Mouse (Mus musculus) frontal cortex, adult (tissue): ENCODE results near the gene Olfr224.
A peak's percentile ranks its signal among the peaks of the same experiment; 100 is the strongest.
"Not testable (repeated sequence)": the region's sequence is repeated elsewhere in the genome, so short reads cannot be mapped to it uniquely, and the experiment has no call there.

Experiments
- ATAC-seq: cut with Nextera tagmentation; 2 replicates; pipeline ENCODE4 v1.9.2; 2017; ENCODE audit warnings: mild to moderate bottlenecking, moderate library complexity, mixed read lengths; ENCODE audit not compliant: low TSS enrichment

Olfr224 gene

DNA sequence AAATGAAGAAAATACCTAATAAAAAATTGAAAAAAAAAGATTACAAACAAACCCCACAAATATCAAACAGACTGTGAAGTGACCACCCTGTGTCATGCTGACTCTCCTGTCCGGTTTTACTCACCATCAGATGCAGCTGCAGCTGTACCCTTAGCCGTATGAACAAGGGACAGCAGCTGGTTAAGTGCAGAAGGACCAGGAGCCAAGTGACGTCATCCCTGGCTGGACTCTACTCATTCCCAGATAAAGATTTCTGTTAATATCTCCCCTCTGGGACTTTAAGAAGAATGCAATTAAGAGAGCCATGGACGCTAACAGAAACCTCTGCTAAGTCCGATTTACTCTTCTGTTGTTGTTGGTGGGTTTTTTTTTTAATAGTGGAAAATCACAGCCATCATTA lies at the start of gene Olfr224:
Gene Olfr224, minus strand, starts transcription at position 149 of the 400 bp plus-strand sequence.
- ATAC-seq, result no peak

DNA sequence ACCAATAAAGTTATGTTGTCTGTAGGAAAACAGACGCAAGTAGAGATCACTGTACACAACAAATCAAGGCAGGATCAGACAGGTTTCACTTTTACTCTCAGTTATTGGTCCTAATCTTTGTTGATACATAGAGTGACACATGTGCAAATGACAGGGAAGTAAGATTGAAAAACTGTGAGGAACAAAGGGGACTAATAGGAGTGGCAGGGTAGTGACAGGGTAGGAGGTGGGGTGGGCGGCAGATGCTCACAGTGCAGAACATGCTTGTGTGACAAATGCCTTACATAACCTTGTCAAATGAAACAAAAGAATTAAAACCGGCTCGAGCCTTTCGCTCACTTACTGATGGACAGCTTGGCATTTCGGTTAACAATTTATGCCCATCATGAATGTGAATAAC lies 48.4 kb upstream of the Olfr224 start:
- ATAC-seq, result peak; percentile 13; the same call in 1 of the 2 replicates

DNA sequence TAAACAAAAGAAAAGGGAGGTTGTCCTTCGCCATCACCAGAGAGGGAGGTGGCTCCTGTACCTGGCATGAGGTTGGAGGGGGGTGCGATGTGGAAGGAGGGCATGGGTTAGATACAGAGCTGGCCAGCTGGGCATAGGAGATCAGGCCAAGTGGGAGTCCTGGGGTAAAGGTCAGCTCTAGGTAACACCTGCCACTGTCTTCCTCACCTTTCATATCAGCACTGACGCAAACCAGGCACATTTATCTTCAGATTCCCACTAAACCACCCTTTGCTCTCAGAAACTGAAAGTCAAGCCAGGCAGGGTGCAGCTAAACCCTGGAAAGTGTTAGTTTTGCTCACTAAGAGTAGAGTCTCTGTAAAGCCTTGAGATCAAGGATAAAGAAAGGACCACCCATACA lies 48.0 kb upstream of the Olfr224 start:
- no peak for ATAC-seq

DNA sequence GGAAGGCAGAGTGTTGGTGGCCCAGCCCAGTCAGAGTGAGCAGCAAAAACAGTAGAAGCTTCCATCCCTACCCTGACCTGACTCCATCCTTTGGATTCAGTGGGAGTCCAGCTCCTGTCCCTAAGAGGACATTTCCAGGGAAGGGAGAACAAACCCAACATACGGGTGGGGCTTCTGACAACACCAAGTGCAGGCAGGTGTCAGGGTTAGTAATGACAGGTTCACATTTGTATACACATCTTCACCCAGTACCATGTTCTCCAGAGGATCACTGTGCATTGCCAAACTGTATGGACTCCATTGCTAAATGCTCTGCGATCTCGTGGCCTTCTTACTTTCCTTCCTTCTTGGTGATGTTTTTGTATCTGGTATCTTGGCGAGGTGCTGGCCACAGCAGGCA lies 45.6 kb upstream of the Olfr224 start, which contains the start of gene 2210407C18Rik:
Gene 2210407C18Rik, minus strand, starts transcription at position 101 of the 400 bp plus-strand sequence.
- no peak for ATAC-seq

DNA sequence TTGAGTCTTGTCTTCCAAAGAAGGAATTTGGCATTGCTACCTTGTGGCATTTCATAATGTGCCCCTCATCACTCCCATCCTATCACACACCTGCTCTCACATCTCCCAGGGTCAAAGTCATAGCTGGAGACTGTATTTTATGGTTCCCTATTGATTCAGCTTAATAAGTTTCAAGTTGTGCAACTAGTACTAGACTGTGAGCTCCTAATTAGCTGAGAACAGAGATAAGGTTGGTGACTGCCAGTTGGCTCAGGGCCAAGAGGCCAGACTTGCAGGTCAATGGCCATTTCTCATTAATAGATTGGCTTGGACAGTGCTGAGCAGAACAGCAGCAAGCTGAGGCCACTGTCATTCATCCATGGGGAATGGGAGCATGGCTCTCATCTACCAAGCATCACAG lies 44.2 kb upstream of the Olfr224 start:
- ATAC-seq, result no peak

DNA sequence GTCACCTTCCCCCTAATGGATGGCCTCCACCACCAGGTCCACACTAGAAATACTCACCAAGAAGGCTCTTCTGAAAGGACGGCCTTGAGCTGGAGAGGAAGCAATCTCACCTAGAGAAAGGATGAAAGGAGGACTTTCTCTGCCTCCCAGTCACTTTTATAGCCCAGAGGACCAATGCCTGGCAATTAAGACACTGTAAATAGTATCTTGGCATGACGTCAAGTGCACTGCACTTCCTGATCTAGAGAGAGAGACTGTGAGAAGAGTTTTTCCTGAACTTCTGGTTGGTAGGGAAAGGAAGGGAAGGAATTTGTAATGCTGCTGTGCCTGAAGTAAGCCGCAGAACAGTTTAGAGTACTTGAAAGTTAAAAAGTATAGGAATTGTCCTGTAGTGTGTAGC lies 43.0 kb upstream of the Olfr224 start:
- ATAC-seq, result no peak

DNA sequence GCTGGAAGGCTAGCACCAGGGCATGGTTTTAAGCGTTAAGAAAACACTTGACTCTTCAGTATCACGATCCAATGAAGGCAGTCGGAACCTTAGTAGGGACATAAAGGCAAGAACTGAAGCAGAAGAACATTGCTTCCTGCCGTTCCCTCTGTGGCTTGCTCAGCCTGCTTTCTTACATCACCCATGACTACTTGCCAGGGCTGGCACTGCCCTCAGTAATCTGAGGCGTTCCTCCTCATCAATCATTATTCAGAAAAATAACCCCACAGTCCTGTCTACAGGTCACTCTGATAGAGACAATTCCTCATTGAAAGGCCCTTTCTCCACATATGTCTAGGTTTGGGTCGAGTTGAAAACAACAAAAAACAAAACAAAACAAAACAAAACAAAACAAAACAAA lies 36.7 kb upstream of the Olfr224 start:
- ATAC-seq, result no peak

DNA sequence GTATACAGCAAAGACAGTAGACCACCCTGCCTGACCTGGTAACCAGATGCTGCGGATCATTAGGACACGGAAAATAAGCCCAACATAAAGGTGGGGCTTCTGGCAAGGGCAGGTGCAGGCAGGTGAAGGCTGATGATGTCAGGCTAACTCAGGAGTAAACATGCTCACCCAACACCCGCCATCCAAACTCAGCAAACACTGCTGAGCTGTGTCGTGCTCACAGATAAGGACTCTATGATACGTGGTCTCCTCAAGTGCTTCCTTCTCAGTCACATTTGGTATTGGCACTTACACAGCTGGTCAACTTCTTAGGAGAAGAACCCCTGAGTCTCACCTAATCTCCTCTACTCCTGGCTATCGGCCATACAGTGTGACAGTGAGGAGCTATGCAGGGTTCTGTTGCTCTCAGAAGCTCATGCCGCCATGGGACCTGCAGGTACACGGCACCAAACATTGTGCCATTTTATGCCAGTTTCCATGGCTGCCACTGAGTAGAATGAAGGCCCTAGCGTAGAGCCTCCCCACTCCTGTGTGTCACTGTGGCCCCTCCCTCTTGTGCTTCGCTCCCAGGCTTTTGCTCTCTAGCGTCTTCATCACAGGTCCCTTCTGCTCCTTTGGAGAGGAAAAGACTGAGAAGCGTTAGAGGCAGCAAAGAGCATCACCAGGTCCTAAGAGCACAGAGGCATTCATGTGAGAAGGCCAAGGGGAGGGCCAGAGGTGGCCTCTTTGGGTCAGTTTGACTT lies 36.0 kb upstream of the Olfr224 start:
- no peak for ATAC-seq

DNA sequence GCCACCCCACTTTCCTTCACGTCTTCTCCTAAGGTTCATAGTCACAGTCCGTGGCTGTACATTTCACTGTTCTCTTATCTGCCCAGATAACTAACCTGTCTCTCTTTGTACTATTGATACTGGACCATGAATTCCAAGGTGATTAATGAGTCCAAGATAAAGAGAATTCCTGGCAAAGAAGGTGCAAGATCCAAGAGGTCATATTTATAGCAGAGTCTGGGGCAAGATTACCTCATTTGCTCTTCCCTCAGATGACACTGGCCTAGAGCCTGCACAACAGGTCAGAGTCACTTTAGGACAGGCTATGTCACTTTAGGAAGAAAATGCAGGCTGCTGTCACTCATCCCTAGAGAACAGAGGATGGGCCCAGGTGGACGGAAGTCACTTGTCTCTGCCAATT lies 34.9 kb upstream of the Olfr224 start:
- ATAC-seq, result no peak

DNA sequence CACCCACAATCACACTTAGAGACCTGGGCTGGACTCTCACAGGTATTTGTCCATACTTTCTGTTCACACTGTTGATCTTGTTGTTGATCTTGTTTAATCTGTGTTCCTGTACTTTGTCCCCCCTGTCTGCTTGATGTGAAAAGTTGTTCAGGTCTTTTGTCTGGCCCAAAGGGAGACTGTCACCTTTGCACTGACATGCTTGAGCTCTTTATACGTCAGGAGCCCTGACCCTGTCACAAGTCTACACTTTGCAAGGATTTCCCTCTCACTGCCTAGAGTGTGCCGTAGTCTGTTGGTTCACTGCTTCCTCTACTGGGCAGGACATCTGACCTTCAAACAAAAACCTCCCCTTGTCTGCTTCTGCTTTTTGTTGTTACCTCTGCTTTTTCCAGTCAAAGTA lies 34.3 kb upstream of the Olfr224 start:
- no peak for ATAC-seq

DNA sequence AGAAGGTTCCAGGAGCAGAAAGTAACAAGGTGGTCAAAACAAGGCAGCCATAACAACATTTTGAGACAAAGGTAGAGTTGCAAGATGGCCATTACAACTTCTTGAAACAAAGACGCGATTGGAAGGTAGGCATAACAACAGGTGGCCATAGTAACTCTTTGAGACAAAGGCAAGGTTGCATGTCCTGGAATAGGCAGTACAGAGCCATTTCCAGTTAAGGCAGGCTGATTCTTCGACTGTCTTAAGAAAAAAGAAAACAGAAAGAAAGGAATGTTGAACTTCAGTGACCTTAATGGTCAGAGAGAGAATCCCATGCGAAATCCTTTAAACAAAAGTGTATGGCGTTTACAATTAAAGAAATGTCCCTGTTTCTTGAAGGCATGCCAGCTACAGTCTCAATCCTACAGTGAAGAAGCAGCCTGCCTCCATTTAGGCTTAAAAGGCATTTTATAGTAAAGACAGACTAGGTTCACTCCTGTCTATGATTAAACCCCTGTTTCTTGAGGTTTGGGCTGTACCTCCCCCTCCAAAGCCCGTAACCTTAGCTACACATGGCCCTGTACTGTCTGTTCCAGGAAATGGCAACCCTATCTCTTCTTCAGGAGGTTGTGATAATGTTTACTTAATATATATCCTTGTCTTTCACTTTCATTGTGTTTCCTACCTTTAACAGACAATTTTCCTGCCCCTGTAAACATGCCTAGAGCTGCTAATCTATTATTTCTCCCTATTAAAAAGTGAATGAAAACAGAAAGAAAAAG lies 32.6 kb upstream of the Olfr224 start:
- ATAC-seq, result no peak

DNA sequence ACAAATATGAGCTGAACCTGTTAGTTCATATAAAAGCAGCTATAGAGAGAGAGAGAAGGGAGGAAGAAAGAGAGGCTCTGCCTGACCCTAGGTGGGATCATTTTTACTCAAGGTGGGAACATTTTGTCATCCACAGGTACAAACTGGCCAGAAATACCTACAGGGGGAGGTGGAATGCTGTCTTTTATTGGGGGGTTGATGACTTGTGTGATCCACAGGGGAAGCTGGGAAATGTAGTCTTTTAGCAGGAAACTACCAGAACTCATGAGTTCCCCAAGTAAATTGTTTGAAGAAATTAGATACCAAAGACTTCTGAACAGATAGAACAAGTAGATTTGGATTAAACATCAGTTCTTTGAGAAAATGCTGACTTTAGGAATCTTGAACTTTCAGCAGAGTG lies 31.7 kb upstream of the Olfr224 start:
- no peak for ATAC-seq

DNA sequence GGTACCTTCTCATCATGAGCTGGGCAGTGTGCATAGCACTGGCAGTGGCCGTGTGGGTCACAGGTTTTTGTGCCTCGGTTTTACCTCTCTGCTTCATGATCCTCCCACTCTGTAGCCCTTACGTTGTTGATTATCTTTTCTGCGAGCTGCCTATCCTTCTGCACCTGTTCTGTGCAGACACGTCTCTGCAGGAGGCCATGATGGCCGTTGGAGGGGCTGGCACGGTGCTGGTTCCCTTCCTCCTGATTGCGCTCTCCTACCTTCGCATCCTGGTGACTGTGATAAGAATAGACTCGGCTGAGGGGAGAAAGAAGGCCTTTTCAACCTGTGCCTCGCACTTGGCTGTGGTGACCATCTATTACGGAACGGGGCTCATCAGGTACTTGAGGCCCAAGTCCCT lies 27.5 kb upstream of the Olfr224 start:
- no peak for ATAC-seq

DNA sequence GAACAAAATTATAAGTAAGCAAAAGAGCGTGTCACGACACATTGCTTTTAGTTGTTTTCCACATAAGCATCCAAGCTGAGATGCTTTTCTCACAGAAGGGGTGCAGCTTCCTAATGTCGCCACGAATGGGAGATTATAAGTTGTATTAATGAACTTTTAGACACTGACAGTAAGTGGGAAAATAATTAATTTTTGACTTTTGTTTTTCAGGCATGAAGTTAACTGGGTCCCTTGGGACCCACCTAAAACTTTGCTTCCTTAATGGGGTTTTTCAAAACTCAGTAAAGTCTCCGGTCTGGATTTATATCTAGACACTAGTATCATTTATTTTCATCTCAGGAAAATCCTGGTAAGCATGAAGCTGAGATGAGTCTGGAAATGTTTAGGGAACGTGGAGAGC lies 24.5 kb upstream of the Olfr224 start, which contains the start of gene Olfr324:
Gene Olfr324, plus strand, starts transcription at position 301 of the 400 bp plus-strand sequence.
- ATAC-seq, result no peak

DNA sequence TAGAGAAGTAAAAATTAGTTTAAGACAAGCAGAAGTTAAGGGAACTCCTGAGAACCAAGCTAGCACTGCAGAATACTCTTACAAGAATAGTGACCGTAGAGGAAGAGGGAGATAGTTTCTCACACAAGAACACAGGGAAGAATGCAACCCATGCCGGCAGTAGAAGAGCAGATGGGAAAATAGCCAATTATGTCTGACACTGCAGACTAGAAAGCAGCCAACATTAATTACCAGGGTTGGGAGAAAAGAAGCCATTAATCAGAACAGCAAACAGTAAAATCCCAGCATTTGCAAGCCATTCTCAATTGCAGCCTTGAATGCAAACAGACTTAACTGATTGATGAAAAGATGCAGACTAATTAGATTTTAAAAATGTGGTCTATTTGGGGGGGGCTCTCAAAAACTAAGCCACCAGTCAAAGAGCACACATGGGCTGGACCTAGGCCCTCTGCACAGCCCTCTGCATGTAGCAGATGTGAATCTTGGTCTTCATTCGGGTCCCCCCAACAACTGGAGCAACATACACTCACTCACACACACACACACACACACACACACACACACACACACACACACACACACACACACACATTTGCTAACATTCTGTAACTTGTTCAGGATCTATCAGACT lies 18.4 kb upstream of the Olfr224 start:
- no peak for ATAC-seq

DNA sequence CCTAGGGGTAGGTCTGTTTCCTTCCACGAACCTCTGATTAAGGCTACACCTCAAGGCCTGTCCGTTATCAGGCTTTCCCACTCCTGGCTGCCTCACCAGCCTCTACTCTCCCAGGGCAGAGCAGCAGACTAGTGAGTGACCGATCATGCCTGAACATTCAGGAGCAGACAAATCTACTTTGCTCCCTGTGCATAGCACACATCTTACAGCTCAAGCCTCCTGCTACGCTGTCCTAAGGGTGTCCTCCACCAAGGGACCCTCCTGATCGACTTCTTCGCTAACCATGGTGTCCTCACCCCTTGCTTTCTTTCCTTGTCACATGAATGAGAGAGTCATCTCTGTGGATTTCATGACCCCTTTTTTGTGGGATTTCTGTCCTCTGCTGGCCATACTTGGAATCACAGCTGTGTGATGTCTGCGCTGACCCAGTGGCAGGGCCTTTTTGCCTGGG lies 17.6 kb upstream of the Olfr224 start:
- ATAC-seq, result no peak

DNA sequence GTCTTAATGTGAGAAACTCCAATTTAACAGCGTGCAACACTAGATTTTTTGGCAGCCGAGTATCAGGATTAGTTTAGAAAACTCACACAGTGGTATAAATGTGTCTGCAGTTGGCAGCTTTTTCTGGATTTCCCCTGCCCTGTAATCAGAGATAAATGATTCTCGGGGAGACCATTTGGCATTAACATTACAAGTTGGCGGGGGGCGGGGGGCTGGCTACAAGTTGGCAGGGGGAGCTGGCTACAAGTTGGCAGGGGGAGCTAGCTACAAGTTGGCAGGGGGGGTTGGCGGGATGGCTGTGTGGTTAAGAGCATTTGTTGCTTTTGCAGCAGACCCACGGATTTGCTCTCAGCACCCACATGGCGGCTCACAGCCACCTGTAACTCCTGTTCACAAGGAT lies 8.3 kb upstream of the Olfr224 start:
- no peak for ATAC-seq

DNA sequence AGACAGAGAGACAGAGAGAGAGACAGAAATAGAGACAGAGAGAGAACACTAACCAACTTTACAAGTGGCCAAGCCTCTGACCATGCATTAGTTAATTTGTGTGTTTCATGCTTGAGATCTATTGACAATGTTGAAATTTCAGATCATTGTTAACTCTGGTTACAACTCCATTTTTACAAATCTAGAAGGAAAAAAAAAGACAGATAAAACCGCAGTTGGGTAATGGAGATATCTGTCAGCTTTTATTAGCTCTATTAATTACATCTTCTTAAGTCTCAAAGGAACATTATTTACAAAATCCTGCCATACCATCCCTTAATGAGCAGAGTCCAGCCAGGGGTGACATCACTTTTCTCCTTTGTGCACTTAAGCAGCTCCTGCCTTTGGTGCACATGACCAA lies 7.1 kb upstream of the Olfr224 start, which contains the start of gene Olfr325:
Gene Olfr325, plus strand, starts transcription at position 301 of the 400 bp plus-strand sequence.
- no peak for ATAC-seq

DNA sequence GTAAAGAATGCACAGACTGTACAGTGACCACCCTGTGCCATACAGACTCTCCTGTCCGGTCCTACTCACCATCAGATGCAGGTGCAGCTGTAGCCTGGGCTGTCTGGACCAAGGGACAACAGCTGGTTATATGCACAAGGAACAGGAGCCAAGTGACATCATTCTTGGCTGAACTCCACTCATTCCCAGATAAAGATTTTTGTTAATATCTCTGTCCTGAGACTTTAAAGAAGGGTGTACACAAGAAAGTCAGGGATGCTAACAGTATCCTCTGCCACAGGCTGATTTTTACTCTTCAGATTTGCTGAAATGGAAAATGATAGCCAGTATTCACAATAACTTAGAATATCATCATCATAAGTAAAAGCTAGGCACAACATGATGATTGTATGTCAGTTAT lies 14.8 kb downstream of the Olfr224 start, which contains the start of gene Olfr328:
Gene Olfr328, minus strand, starts transcription at position 101 of the 400 bp plus-strand sequence.
- ATAC-seq, result no peak

DNA sequence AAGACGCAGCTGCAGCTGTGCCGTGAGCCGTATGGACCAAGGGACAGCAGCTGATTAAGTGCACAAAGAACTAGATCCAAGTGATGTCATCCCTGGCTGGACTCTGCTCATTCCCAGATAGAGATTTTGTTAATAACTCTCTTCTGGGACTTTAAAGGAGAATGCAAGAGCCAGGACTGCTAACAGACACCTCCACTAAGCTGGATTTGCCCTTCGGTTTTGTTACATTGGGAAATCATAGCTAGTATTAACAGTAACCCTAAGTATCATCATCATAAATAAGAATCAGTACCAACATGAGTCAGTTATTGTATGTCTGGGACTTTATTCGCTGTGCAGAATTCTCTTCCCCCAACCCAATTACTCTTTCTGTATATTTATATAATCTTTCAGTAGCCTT lies 24.0 kb downstream of the Olfr224 start, which contains the start of gene Olfr329-ps:
Gene Olfr329-ps, minus strand, starts transcription at position 101 of the 400 bp plus-strand sequence.
- ATAC-seq, result no peak

DNA sequence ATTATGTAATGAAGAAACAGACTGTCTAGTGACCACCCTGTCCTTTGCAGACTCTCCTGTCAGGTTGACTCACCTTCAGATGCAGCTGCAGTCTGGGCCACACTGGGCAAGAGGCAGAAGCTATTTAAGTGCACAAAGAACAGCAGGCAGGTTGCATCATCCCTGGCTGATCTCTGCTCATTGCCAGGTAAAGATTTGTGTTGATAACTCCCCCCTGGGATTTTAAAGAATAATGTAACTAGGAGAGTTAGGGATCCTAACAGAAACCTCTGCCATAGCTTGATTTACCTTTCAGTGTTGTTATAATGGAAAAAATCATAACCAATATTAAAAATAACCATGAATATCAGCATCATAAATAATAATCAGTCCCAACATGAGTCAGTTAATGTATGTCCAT lies 35.6 kb downstream of the Olfr224 start, which contains the start of gene Olfr330:
Gene Olfr330, minus strand, starts transcription at position 101 of the 400 bp plus-strand sequence.
- not testable (repeated sequence) for ATAC-seq

DNA sequence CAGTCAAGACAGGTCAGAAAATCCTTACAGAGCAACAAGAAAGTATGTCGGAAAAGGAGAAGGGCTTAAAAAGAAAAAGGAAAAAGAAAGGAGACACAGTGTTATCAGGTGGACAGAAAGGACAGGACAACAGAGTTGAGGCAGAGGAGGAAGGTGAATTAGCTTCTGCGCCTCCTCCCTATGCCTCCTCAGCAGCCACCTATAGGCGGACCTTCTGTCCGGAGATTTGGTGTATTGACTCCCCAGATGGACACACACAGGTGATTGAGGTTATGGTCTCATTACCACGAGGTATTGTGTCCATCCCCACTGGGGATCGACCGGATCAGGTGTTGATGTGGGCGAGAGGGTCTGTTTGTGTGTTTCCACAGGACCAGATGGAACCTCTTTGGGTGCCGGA lies 50.6 kb downstream of the Olfr224 start:
- not testable (repeated sequence) for ATAC-seq
